Mouse (Mus musculus): ENCODE measurements around the gene Ctsk. TPM values are rescaled to one million over a fixed set of nuclear protein-coding genes. Genes with fewer than 3 reads are reported as not detected.
A peak's percentile ranks its signal among the peaks of the same experiment; 100 is the strongest.

The Ctsk gene
- 10 to 100 TPM; 15.1 to 18.0 TPM for total RNA-seq (2021)
- long read RNA-seq, experiment 1, transcript Ctsk-201 (8 exons, 1,512 nt), result major isoform, 11 of 17 reads
- long read RNA-seq, experiment 1, partial matches to known transcripts, result 2 of 17 reads
- long read RNA-seq, experiment 1, other reads (novel, unspliced or antisense), result 4 of 17 reads
- long read RNA-seq, experiment 2, transcript Ctsk-201 (8 exons, 1,512 nt), result major isoform, 6 of 8 reads
- long read RNA-seq, experiment 2, partial matches to known transcripts, result 0 of 8 reads
- long read RNA-seq, experiment 2, other reads (novel, unspliced or antisense), result 2 of 8 reads

DNA sequence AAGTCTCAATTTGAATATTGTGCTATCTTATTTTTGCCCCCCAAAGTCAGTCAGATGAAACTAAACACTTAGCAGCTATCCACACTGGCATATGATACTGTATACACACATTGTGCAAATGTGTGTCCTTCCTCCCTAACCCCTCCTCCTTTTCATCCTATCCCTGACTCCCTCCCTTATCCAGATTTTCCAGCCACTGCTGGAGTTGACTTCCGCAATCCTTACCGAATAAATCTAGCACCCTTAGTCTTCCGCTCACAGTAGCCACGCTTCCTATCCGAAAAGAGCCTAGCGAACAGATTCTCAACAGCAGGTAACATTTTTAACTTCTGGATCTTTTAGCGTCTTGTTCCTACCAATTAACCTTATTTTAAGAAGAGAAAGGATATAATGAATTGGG, at the start of gene Ctsk:
Gene Ctsk (plus strand): TSS at position 233 of the 400 bp plus-strand sequence.
- intact Hi-C loops (cut with DNase I), result loop anchor here (10.0 kb wide), 1 partner anchor 336 kb away; no protein-coding TSS in a partner anchor
- peak; percentile 17 to 36 for DNase-seq (ENCODE audit: low spot score in 2 of 2)

DNA sequence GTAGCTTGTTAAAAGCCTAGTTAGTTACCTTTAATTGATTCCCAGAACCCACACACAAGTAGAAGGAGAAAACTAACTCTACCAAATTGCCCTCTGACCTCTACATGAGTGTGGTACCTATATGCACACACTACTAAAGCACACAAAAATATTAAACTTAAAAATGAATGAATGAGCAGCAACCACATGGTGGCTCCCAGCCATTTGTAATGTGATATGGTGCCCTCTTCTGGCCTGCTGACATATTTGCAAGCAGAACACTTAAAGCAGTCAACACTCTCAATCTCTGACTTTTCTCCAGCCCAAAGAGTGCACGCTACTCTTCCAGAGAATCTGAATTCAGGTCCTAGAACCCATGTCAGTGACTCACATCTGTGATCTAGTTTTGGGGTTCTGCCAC, 48.6 kb upstream of the Ctsk start:
- intact Hi-C loops (cut with DNase I), result no loop called here
- peak; percentile 39 to 50 for DNase-seq (ENCODE audit: low spot score in 2 of 2)

DNA sequence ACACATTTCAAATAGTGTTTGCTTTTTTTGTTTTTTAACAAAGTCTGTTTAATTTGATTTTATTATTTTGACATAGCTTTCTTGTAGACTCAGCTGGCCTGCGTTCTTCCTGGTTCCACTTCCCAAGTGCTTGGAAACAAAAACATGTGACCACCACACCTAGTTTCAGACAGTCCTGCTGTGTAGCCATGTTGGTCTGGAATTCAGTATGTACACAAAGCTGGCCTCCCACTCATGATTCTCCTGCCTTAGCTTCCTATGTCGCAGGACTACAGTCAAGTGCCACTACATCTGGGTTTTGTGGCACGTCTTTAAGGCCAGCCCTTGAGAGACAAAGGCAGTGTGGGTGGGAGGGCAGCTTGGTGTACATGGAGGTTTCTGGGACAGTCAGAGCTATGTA, 48.1 kb upstream of the Ctsk start:
- intact Hi-C loops (cut with DNase I), result no loop called here

DNA sequence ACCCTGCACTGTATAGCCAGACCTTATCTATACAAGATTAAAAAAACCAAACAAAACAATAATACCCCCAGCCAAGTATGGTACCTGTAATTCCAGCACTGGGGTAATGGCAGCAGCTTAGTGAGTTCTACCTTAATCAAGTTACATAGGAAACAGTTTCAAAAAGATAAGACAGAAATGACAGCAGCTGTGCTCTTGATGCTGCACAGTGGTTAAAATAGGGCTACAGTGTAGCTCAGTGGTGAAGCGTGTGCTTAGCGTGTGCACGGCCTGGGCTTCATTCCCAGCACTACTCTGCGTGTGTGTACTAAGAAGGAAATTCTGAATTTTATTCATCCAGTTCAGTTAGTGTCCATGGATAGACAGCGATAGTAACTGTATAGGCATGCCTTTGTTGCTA, 42.7 kb upstream of the Ctsk start:
- intact Hi-C loops (cut with DNase I), result no loop called here
- DNase-seq (ENCODE audit: low spot score in 2 of 2), result no peak

More for the DNA sequence above, 48.1 kb upstream of the Ctsk start:
- no peak for DNase-seq (ENCODE audit: low spot score in 2 of 2)

DNA sequence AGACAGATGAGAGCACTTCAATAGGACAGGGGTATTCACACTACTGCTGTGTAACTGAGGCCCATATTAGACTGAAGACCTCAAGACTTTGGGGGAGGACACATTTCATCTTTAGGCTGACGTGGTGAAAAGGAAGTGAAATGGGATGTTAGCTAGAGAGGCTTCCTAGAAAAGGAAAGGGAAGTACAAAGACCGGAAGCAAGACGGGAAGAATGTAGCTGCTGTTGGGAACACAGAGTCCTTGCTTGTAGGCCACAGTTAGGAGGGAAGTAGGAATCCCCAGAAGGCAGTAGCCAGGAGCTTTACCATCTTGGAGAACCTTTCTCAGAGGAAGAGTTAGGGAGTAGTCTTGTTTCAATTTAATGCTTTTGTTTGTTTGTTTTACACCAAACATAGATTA, 41.3 kb upstream of the Ctsk start:
- intact Hi-C loops (cut with DNase I), result no loop called here
- DNase-seq (ENCODE audit: low spot score in 2 of 2), result no peak

DNA sequence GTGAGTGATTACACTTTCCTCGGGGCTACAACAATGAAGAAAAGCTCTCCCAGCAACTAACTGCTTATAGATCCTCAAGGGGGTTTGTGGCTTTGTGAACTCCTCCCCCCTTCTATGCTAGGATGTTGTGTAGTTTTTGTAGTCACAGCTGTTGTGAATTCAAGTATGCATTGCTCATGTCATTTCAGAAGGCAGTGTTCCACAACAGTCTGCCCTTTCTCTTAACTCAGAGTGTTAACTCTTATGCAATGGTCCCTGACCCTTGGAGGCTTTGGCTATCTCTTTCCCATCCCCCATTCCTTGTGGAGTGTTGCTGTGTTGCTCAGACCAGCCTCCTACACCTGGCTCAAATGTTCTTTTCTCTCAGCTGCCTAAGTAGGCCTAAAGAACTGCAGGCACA, 39.7 kb upstream of the Ctsk start:
- intact Hi-C loops (cut with DNase I), result no loop called here
- DNase-seq (ENCODE audit: low spot score in 2 of 2), result no peak

DNA sequence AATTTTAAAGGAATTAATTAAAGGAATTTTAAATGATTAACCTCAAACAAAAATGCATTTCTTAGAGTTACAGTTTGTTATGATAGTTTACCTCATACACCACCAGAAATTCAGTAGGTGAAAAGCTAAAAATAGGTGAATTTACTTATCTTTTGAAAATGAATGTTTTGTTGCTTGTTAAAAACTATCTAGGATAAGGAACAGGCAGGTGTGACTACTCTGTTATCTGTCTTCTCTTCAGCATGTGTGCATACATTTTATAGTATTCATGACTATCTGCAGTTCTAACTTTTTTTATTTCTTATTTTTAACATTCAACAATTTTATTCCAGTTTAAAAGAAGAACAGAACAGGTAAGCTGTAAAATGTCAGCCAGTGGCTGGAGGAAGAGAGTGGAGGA, 35.2 kb upstream of the Ctsk start:
- intact Hi-C loops (cut with DNase I), result no loop called here
- DNase-seq (ENCODE audit: low spot score in 2 of 2), result no peak

DNA sequence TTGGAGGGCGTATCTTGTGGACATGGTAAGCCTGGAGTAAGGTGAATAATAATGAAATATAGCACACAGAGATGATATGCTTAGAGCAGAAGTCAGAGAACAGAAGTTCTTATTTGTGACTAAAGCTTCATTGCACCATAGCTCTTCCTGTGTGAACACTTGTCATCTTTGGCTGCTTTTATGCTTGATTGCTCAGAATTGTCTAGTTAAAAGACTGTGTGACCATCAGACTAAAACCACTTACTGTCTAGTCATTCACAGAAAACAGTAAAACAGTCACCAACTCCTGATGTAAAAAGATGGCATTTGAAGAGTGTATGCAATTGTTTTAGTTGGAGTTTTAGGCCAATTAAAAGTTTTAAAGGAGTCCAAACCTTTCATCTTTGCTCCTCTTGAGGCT, 20.1 kb upstream of the Ctsk start:
- intact Hi-C loops (cut with DNase I), result no loop called here
- no peak for DNase-seq (ENCODE audit: low spot score in 2 of 2)

DNA sequence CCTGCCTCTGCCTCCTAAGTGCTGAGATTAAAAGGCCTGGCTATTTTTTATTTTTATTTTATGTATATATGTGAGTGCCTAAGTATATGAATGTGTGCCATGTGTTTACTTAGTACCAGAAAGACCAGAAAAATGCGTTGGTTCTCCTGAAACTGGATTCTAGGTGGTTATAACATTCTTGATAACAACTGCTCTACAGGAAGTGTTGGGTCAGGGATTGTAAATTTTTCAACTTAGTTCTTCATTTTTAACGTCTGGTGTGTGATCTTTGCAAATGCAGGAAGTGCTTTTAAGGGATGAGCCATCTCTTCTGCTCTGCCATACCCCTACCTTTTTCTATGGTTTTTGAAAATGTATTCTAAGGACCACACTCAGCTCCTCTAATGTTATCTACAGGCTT, 12.6 kb upstream of the Ctsk start:
- DNase-seq (ENCODE audit: low spot score in 2 of 2), result no peak
- intact Hi-C loops (cut with DNase I), result loop anchor here (10.0 kb wide), 1 partner anchor 152 kb away; no protein-coding TSS in a partner anchor

DNA sequence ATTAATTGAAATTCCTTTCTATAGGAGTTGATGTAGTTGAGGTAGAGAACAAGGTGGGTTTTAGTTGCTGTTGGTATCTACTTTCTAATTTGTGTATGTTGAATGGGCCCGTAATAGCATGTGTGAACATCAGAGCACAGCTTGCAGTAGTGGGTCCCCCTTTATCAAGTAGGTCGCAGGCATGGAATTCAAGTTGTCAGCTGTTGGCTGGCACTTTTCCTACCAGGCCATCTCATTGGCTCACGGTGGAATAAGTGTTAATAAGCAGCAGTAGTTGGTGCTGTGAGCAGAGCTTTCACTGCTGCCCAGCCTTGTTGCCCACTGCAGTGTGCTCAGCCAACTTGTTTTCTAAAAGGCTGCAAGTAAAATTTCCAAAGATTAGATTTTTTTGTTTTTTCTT, 10.4 kb upstream of the Ctsk start:
- intact Hi-C loops (cut with DNase I), result loop anchor here (10.0 kb wide), 1 partner anchor 154 kb away; no protein-coding TSS in a partner anchor
- no peak for DNase-seq (ENCODE audit: low spot score in 2 of 2)

DNA sequence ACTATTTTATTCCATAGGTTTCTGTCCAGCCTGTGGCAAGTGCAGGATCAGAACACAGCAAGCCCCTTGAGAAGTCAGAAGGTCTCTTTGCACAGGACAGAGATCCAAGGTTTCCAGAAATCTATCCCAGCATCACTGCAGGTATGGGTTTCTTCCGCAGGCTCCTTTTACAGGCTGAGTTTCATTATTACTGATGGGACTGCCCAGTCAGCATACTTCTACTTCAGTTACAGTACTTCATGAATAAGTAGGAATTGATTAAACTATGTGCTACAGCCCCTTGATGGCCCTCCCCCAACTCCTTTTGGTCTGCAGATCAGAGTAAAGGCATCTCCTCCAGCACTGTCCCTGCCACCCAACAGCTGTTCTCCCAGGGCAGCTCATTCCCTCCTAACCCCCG, 8.8 kb upstream of the Ctsk start:
- intact Hi-C loops (cut with DNase I), result loop anchor here (10.0 kb wide), 1 partner anchor 345 kb away; no protein-coding TSS in a partner anchor

DNA sequence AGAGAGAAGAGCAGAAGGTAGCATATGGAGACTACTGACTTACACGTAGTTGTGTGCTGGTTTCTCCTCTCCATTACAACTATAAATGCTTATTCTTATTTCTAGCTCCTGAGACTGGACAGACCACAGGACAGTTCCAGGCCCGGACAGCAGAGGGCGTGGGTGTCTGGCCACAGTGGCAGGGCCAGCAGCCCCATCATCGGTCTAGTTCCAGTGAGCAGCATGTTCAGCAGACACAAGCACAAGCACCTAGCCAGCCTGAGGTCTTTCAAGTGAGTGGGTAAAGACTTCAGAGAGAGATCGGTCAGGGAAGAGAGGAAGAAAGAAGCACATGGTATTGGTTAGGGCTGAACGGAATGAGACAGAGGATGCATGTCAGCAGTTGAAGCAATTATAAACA, 4.7 kb upstream of the Ctsk start:
- peak; percentile 38 to 52 for DNase-seq (ENCODE audit: low spot score in 2 of 2)
- intact Hi-C loops (cut with DNase I), result loop anchor here (10.0 kb wide), 1 partner anchor 340 kb away; no protein-coding TSS in a partner anchor

More for the DNA sequence above, 8.8 kb upstream of the Ctsk start:
- no peak for DNase-seq (ENCODE audit: low spot score in 2 of 2)

DNA sequence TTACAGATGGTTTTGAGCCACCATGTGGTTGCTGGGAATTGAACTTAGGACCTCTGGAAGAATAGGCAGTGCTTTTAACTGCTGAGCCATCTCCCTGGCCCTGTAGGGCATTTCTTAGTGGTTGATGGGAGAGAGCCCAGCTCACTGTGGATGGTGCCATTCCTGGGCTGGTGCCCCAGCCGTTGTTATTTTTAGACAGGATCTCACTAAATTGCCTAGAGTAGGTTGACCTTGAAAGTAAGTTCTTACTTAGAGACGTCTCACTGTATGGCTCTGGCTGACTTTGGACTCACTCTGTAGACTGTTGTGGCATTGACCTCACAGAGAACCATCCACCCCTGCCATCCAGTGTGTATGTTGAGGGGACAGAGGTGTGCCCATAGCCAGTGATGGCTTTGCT, 827 bp upstream of the Ctsk start:
- DNase-seq (ENCODE audit: low spot score in 2 of 2), result no peak

DNA sequence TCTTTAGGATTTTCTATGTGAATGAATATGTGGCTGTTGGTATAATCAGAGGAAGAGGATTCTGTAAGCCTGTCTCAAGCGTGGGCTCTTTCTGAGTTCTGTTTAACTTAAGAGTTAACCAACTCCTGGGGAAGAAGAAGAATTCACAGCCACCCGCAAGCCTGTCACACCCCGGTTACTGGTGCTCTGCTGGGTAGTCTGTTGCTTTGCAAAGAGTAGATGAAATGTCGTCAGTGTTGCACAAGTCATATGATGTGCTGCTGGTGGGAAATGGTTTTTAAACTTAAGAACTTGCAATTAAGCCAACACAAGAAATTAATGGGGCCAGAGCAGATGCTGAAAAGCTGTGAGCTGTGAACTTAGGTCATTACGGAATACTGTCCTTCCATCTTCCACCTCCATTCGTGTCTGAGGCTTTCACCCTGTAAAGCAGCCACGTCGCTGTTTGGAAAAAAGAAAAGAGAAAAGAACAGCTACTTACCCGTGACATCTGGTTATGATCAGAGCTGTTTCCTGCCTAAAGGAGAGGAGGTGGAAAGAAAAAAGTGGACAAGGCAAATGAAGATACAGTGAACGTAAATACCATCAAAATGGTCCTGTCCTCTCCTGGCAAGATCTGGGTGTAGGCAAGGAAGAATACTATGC, 562 bp downstream of the Ctsk start:
- intact Hi-C loops (cut with DNase I), result loop anchor here (10.0 kb wide), 1 partner anchor 335 kb away; no protein-coding TSS in a partner anchor

More for the DNA sequence above, 827 bp upstream of the Ctsk start:
- intact Hi-C loops (cut with DNase I), result loop anchor here (10.0 kb wide), 1 partner anchor 337 kb away; no protein-coding TSS in a partner anchor

DNA sequence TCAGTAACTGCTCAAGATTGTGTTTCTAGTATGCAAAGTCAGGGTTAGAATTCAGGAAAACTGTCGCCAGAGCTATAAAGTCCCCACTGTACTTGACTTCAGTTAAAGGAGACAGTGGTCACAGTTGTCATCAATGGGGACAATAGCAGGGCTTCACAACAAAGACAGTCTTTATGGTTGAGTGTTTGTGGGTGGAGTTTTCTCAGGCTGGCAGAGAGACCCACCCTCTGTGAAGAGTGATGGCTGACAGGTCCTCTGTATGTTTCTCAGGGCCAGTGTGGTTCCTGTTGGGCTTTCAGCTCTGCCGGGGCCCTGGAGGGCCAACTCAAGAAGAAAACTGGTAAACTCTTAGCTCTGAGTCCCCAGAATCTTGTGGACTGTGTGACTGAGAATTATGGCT, 3.3 kb downstream of the Ctsk start:
- intact Hi-C loops (cut with DNase I), result no loop called here
- no peak for DNase-seq (ENCODE audit: low spot score in 2 of 2)

More for the DNA sequence above, 562 bp downstream of the Ctsk start:
- peak; percentile 28 to 37 for DNase-seq (ENCODE audit: low spot score in 2 of 2)

DNA sequence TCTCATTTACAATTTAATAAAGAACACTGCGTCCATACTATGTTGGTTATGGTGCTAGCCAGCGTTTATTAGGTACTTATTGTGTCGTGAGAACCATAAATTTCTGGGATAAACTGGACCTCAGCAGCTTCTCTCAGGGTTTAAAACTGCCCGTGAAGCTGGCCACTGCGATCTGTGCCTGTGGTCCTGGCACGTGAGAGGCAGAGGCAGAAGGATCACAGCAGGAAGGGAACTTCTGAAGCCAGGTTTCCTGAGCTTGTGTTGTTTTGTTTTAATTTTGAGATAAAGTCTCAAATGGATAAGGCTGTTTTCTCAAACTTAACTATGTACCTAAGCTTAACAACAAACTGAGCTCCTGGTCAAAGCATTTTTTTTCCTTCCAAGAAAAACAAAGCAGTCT, 10.3 kb downstream of the Ctsk start:
- intact Hi-C loops (cut with DNase I), result no loop called here
- no peak for DNase-seq (ENCODE audit: low spot score in 2 of 2)

DNA sequence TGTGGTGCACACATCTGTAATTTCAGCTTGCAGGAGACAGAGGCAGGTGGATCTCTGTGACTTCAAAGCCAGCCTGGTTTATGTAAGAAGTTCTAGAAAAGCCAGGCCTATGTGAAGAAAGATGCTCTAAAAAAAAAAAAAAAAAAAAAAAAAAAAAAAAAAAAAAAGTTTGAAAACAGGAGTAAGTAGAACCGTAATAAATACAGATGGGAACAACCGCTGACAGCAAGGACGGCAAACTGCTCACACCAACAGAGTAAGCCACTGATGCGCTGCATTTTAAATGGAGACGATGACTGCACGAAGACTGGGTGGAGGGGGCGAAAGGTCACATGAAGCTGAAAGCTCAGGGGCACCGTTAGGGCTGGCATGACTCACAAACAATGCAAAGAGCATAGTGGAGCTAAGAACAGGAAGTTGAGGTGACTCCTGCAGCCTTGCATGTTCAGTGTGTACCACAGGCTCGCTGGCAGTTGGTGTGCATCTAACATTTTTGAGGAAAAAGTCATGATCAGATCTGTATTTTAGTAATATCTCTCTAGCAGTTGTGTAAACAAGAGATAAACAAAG, 12.6 kb downstream of the Ctsk start:
- no peak for DNase-seq (ENCODE audit: low spot score in 2 of 2)
- intact Hi-C loops (cut with DNase I), result loop anchor here (10.0 kb wide), 1 partner anchor 103 kb away; no protein-coding TSS in a partner anchor

DNA sequence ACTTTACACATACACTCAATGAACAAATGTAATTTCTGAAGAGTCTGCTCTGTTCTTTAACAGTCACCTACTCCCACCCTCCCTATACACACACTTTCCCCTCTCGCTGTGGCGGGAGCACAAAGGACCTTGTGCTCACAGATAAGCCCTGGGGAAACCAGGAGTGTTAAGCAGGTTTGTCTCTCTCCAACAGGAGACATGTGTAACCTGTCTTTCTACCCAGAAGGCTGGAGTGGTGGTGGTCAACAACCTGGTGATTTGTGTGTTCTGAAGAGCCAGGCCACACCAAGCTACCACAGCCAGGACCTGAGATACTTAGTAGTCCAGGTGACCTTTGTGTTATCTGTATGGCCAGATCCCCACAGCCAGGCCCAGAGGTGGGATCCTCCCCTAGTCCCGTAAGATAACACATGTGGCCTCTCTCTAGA, 17.6 kb downstream of the Ctsk start:
- intact Hi-C loops (cut with DNase I), result loop anchor here (10.0 kb wide), 1 partner anchor 98 kb away; no protein-coding TSS in a partner anchor
- no peak for DNase-seq (ENCODE audit: low spot score in 2 of 2)

DNA sequence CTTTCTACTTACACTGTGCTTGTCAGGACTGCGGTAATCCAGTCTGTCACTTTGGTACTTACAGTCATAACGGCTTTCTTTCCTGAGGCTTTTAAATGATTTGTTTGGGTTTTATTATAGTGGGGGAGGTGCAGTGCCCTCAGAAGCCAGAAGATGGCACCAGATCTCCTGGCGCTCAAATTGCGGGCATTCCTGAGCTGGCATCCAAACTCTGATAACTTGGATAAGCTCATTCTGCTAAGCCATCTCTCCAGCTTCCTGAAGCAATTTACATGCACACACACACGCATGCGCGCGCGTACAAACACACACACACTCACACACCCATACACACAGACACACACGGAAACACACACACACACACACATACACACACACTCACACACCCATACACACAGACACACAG, 18.4 kb downstream of the Ctsk start:
- DNase-seq (ENCODE audit: low spot score in 2 of 2), result peak; percentile 83 to 84
- intact Hi-C loops (cut with DNase I), result loop anchor here (10.0 kb wide), 1 partner anchor 97 kb away; no protein-coding TSS in a partner anchor

DNA sequence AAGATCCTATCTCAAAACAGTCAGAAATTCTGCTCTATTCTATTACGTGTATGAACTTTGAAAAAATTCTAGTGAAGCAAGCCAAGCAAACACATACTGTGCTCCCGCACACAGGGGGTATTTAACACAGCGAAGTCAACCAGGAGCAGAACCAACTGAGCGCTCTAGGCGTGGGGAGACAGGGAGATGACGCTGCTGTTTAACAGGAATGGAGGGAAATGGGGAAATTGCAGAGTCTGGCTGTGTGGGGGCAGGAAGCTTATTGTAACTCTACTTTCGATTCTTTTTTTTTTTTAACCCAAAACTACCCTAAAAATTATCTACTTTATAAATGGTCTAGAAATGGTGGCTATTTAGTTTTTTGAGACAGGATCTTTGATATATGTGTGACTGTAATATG, 19.8 kb downstream of the Ctsk start:
- intact Hi-C loops (cut with DNase I), result loop anchor here (10.0 kb wide), 1 partner anchor 96 kb away; no protein-coding TSS in a partner anchor
- no peak for DNase-seq (ENCODE audit: low spot score in 2 of 2)
